Mouse (Mus musculus): Measurements from ENCODE around the gene Trim26.

- TF ChIP-seq CTCF (IDR thresholded peaks at IDR 0.05; ENCODE audit: control insufficient read depth, insufficient read depth, low read length) (no peak), POLR2A (IDR thresholded peaks at IDR 0.05; ENCODE audit: borderline replicate concordance, control insufficient read depth, low read depth, low read length) (no peak)
Observed at GRCm38 (mm10) chr17:36844286-36844719, 7.4 kb downstream of the Trim26 start.
